In genomic region chr6:32702245-32702791, GRCm38 (mm10) we compare ENCODE assay signal across 14 mouse cellular contexts.
A peak's percentile ranks its signal among the peaks of the same experiment; 100 is the strongest.
DNase-seq lines count a peak whose midpoint lies in the region; ATAC-seq and TF ChIP-seq lines count a peak whose summit lies in the region.
"Had no signal": no experiment of that assay in that cellular context is flagged by ENCODE, and none has a peak within 500 bp of the region (broad histone marks: within the 10 kb centered on the region; RNA-seq: fewer than 3 reads in every experiment).

No protein-coding gene starts in this region.

- peak; percentile 76 for ATAC-seq in hindbrain, postnatal 0 days
- ATAC-seq in forebrain, postnatal 0 days, result peak; percentile 94
- ATAC-seq in kidney, embryonic 15.5 days (replicated peaks; ENCODE audit: low FRiP score), result no peak
- ATAC-seq: inflammation-experienced regulatory T-cells, adult 6 months; midbrain, embryonic 16.5 days had no signal

- H3K4me3 ChIP-seq in hindbrain, postnatal 0 days (ENCODE audit: low read length), result no peak overlapping the region
- no peak overlapping the region for H3K4me3 ChIP-seq in hindbrain, embryonic 10.5 days
- no peak overlapping the region for H3K4me3 ChIP-seq in forebrain, postnatal 0 days (ENCODE audit: low read depth, low read length)
- H3K4me3 ChIP-seq in kidney, embryonic 15.5 days (replicated peaks), result no peak overlapping the region
- H3K4me3 ChIP-seq: neural tube, embryonic 13.5 days had no signal

- H3K36me3 ChIP-seq in hindbrain, postnatal 0 days (ENCODE audit: insufficient read depth, low read length), result no peaks in the 10 kb centered on the region
- H3K36me3 ChIP-seq in hindbrain, embryonic 10.5 days, result no peaks in the 10 kb centered on the region
- no peaks in the 10 kb centered on the region for H3K36me3 ChIP-seq in forebrain, postnatal 0 days (ENCODE audit: insufficient read depth)
- no peaks in the 10 kb centered on the region for H3K36me3 ChIP-seq in kidney, embryonic 15.5 days
- H3K36me3 ChIP-seq: neural tube, embryonic 13.5 days had no signal

- H3K9me3 ChIP-seq in hindbrain, postnatal 0 days (ENCODE audit: low read length), result no peaks in the 10 kb centered on the region
- H3K9me3 ChIP-seq in hindbrain, embryonic 10.5 days, result no peaks in the 10 kb centered on the region
- no peaks in the 10 kb centered on the region for H3K9me3 ChIP-seq in forebrain, postnatal 0 days (ENCODE audit: low read length)
- H3K9me3 ChIP-seq in kidney, embryonic 15.5 days (replicated peaks), result no peaks in the 10 kb centered on the region
- H3K9me3 ChIP-seq: neural tube, embryonic 13.5 days had no signal

- H3K9ac ChIP-seq in hindbrain, postnatal 0 days (replicated peaks; ENCODE audit: low read length), result no peak overlapping the region
- H3K9ac ChIP-seq in forebrain, postnatal 0 days, result no peak overlapping the region
- H3K9ac ChIP-seq in kidney, embryonic 15.5 days, result no peak overlapping the region
- H3K9ac ChIP-seq: neural tube, embryonic 13.5 days had no signal

- 62% methylated on average over 11 of the region's 11 CpGs for WGBS in hindbrain, postnatal 0 days
- 89% methylated on average over 11 of the region's 11 CpGs for WGBS in hindbrain, embryonic 10.5 days
- WGBS in forebrain, postnatal 0 days, result 61% methylated on average over 11 of the region's 11 CpGs
- WGBS in kidney, embryonic 15.5 days, result 87% methylated on average over 11 of the region's 11 CpGs

- no peak overlapping the region for H3K4me2 ChIP-seq in hindbrain, postnatal 0 days (ENCODE audit: low read depth, low read length)
- no peak overlapping the region for H3K4me2 ChIP-seq in forebrain, postnatal 0 days (ENCODE audit: low read depth)
- no peak overlapping the region for H3K4me2 ChIP-seq in kidney, embryonic 15.5 days
- H3K4me2 ChIP-seq: neural tube, embryonic 13.5 days had no signal

- no peaks in the 10 kb centered on the region for H3K4me1 ChIP-seq in hindbrain, postnatal 0 days (ENCODE audit: insufficient read depth, low read length)
- no peaks in the 10 kb centered on the region for H3K4me1 ChIP-seq in hindbrain, embryonic 10.5 days (replicated peaks)
- H3K4me1 ChIP-seq in forebrain, postnatal 0 days (ENCODE audit: insufficient read depth), result 0 out of 2 replicates have a peak, but pooled peaks cover 3% of the 10 kb centered on the region
- H3K4me1 ChIP-seq in kidney, embryonic 15.5 days, result no peaks in the 10 kb centered on the region
- H3K4me1 ChIP-seq: neural tube, embryonic 13.5 days had no signal

- no peak for TF ChIP-seq CTCF in hindbrain, postnatal 0 days (IDR thresholded peaks at IDR 0.05; ENCODE audit: low read depth)
- no peak for TF ChIP-seq CTCF in brain, embryonic 14.5 days (IDR thresholded peaks at IDR 0.05; ENCODE audit: borderline replicate concordance, extremely low read depth, insufficient read depth, insufficient read length)
- no peak for TF ChIP-seq CTCF in forebrain, postnatal 0 days (IDR thresholded peaks at IDR 0.05; ENCODE audit: low read depth)

- H3K27ac ChIP-seq in hindbrain, postnatal 0 days, result no peak overlapping the region
- H3K27ac ChIP-seq in hindbrain, embryonic 10.5 days, result no peak overlapping the region
- peak overlapping the region; percentile 45; the same call in 1 of the 2 replicates for H3K27ac ChIP-seq in forebrain, postnatal 0 days (ENCODE audit: low read depth, low read length)
- H3K27ac ChIP-seq in kidney, embryonic 15.5 days, result no peak overlapping the region
- H3K27ac ChIP-seq: kidney, postnatal 0 days had no signal

- peak; percentile 74 for DNase-seq in hindbrain, postnatal 0 days (ENCODE audit: low spot score)
- no peak for DNase-seq in hindbrain, embryonic 10.5 days (ENCODE audit: low spot score)
- peak; percentile 84 for DNase-seq in brain, embryonic 14.5 days (ENCODE audit: low read depth)
- DNase-seq in cerebellum, adult 18-20 months, result peak; percentile 66 to 80
- DNase-seq in forebrain, postnatal 0 days, result peak; percentile 86
- no peak for DNase-seq in retina, postnatal 1 day
- DNase-seq in adrenal gland, adult 18-20 months (ENCODE audit: low spot score in 2 of 2), result no peak
- DNase-seq: heart, adult 11 months; lung, adult 2 months had no signal

- TF ChIP-seq POLR2A in brain, embryonic 14.5 days (IDR thresholded peaks at IDR 0.05; ENCODE audit: borderline replicate concordance, extremely low read depth, insufficient read depth, insufficient read length, poor library complexity, severe bottlenecking), result no peak

- no peaks in the 10 kb centered on the region for H3K27me3 ChIP-seq in hindbrain, postnatal 0 days (ENCODE audit: insufficient read depth, low read length)
- H3K27me3 ChIP-seq in hindbrain, embryonic 10.5 days (ENCODE audit: insufficient read depth, poor library complexity, severe bottlenecking), result no peaks in the 10 kb centered on the region
- H3K27me3 ChIP-seq in forebrain, postnatal 0 days (ENCODE audit: insufficient read depth, low read length), result no peaks in the 10 kb centered on the region
- no peaks in the 10 kb centered on the region for H3K27me3 ChIP-seq in kidney, embryonic 15.5 days
- H3K27me3 ChIP-seq: neural tube, embryonic 13.5 days had no signal

Comparison
In these comparisons a context has a peak if more than half of its experiments do, and no peak if none do; other contexts are left out.
1. DNase-seq: peak in hindbrain, postnatal 0 days (single experiment), brain, embryonic 14.5 days (single experiment), cerebellum, adult 18-20 months (2 of 2) and forebrain, postnatal 0 days (single experiment); none in hindbrain, embryonic 10.5 days (single experiment), retina, postnatal 1 day (single experiment) and adrenal gland, adult 18-20 months (0 of 2).